Mouse (Mus musculus) embryo, embryonic 11 days (tissue): Measurements from ENCODE around the gene Slc35e3.
"Not testable (repeated sequence)": the region's sequence is repeated elsewhere in the genome, so short reads cannot be mapped to it uniquely, and the experiment has no call there.

Source experiments
- DNase-seq: peaks from one replicate; pipeline ENCODE4 v3.0.0-alpha.2; 2015

The Slc35e3 gene

DNA sequence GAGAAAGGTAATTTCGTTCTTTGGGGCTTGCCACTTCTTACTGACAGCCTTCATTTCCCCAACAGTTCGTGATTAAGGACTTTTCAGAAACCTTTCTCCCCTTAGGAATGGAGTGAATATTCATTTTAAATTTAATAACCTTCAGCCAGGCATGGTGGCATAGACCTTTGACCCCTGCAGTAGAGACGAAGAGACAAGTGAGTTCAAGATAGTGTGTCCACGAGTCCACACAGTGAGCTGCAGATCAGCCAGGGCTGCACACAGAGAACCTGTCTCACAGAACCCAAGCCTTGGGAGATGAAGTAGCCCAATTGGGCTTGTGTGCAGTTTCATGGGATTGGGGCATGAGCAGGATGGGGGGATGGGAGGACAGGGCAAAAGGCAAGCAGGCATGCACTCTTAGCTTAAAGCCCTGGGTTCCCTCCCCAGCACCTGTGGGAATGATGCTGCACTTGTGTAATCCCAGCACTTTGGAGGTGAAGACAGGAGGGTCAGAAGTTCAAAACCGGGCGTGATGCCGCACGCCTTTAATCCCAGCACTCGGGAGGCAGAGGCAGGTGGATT is 33.9 kb downstream of the Slc35e3 start:
- no peak for DNase-seq

DNA sequence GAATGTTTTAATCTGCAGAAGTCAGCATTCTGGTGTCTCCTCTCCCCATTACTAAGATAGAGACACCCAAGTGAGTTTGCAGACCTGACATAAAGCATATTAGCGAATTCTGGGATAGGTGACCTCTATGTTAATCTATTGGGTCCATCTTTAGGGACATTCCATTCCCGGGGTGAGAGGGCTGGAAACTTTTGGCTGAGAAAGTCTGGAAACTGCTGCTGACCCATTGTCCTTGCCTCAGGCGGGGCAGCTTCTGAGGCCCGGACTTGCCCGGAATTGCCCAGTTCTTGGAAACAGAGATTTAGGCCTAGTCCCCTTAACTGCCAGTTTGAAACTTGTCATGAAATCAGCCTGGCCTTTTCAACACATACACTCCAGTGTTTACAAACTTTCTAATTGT is 34.8 kb downstream of the Slc35e3 start:
- DNase-seq: no peak

DNA sequence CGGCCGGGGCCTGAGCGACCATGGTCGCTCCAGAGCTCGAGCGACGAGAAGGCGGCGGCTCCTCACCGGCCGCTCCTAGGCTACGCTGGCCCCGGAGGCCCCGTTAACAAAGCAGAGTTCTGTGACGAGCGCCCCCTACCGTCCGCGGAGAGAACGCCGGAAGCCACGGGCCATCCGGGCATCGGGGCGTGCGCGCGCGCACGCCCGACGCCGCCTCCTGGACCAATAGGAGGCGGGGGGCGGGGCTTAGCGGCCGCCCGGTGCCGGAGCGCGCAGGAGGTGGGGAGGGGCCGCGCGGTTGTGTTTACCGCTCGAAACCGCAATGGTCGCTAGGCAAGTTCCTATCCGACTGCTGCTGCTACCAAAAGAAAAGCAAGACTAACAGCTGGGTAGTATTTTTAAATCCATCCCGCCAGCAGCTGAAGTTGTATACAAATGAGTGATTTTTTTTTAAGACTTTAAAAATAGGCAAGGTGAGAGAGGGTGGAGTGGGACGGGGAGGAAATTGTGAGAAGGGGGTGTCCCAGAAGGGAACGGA is 35.5 kb downstream of the Slc35e3 start, which contains the start of gene Mdm2:
Mdm2 (minus strand) TSS at position 155 of the 538 bp plus-strand sequence.
- DNase-seq: peak; percentile 97

DNA sequence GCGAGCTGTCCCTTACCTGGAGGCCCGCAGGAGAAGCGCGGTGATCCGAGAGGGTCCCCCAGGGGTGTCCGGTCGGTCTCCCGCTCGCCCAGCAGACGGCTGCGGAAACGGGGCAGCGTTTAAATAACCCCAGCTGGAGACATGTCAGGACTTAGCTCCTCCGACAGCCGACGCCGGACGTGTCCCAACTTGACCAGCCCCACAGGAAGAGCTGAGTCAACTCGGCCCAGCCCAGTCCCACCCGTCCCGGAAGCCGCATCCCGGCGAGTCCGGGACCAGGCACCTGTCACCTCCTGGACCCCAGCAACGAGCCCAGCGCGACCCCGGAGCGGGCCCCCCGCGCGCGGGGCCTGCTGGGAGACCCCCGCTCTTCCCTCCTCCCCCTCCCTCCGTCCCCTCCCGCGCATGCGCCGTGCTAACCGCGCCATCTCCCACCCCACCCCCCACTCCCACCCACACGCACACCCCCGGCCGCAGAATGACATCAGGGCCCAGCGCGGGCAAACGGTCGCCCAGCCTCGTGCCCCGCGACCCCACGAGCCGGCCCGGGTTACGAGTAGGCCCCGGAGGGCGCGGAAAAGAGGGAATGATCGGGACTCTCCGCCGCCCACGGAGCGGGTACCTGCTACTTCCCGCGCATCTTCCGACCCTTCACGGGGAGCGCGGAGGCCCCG is 36.1 kb downstream of the Slc35e3 start:
- DNase-seq: peak; percentile 91

GRCm38 (mm10) chr10:117709326-117709830 is 36.8 kb downstream of the Slc35e3 start:
- DNase-seq: no peak

DNA sequence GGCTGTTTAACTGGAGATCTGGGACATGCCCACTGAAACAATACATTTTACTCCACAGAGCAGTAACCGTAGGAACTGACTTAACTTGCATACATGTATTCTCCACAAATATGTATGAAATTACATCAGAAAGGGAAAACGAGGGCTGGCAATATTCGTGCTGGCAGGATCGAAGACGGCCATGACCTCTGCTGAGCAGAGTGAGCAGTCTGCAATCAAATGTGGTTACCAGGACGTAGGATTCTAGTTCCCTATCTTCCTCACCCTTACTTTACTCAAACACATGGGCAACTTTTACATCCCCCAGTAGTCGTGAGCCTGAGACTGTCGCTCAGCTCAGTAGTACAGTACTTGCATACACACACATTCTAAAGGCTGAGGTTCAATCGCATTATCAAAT is 37.3 kb downstream of the Slc35e3 start:
- no peak for DNase-seq

DNA sequence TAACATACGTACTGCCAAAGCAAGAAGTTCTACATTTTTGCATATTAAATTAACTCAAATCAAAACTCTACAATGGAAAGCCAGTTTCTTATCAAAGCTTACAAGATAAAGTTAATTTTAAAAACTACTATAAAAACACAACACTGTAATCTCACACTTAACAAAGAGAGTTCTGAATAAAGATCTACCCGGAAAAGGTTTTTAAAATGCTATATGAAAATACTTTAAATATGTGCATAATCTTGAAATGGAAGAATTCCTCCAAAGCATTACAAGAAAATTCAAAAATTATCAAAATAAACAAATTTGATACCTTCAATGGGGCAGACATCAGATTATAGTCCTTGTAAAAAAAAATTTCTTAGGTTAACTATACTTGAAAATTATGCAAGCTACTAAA is 37.8 kb downstream of the Slc35e3 start:
- DNase-seq: no peak

GRCm38 (mm10) chr10:117707114-117707838 is 38.9 kb downstream of the Slc35e3 start:
- DNase-seq: no peak

DNA sequence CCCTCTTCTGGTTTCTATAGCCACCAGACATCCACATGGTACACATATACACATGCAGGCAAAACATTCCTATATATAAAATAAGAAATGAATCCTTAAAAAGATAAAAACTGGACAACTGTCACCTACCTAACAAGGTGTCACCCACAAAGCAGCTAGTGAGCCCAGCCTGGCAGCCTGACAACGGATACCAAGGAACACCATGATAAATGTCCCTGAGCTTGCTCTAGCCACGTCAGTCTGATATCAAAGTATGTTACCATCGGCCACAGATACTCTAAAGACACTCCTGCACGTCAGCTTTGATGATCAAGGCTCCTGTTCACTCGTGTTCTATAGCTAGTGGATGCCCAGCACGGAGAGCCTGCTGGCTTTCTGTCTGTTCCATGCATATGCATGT is 39.7 kb downstream of the Slc35e3 start:
- no peak for DNase-seq

DNA sequence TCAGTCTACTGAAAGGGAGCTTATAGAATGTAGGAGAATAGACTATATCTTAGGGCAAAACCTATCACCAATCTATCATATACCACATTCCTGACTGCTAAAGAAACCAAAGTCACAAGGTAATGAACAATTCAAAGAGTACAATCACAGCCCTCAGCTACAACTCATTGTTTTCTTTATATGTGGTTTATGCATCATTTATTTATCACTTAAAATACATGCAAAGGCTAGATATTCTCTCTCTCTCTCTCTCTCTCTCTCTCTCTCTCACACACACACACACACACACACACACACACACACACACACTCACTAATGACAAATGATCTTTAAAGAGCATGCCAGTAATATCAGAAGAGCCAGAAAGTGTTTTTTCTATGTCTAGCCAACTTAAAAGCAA is 40.4 kb downstream of the Slc35e3 start:
- DNase-seq: no peak

DNA sequence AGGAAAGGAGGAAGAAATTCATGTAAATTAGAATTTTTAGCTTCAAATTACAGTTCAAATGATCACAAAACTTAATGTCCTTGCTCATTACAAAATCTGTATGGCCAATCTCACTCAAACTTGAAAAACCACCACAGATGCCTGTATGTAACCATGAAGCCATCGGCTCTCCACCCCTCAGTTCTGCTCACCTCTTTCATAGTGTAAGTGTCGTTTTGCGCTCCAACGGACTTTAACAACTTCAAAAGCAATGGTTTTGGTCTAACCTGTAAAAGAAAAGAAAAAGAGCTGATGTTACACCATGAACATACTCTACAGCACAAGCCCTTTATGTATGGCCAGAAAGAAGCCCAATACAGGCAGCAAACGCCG is 41.2 kb downstream of the Slc35e3 start:
- DNase-seq: no peak

DNA sequence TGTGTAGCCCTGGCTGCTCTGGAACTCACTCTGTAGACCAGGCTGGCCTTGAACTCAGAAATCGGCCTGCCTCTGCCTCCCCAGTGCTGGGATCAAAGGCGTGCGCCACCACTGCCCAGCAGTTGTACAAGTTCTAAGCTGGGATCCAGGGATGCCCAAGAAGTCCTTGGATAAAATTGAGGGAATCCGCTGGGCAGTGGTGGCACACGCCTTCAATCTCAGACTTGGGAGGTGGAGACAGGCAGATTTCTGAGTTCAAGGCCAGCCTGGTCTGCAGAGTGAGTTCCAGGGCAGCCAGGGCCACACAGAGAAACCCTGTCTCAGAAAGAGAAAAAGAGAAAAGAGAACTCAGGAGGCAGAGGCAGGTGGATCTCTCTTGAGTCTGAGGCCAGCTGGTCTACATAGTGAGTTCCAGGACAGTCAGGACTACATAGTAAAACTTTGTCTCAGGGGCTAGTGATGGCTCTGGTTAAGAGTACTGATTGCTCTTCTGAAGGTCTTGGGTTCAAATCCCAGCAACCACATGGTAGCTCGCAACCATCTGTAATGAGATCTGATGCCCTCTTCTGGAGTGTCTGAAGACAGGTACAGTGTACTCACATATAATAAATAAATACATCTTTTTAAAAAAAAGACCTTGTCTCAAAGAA is 41.7 kb downstream of the Slc35e3 start:
- DNase-seq: not testable (repeated sequence)

- no peak for DNase-seq
These were observed 42.7 kb downstream of the Slc35e3 start for GRCm38 (mm10) chr10:117703506-117703905.

DNA sequence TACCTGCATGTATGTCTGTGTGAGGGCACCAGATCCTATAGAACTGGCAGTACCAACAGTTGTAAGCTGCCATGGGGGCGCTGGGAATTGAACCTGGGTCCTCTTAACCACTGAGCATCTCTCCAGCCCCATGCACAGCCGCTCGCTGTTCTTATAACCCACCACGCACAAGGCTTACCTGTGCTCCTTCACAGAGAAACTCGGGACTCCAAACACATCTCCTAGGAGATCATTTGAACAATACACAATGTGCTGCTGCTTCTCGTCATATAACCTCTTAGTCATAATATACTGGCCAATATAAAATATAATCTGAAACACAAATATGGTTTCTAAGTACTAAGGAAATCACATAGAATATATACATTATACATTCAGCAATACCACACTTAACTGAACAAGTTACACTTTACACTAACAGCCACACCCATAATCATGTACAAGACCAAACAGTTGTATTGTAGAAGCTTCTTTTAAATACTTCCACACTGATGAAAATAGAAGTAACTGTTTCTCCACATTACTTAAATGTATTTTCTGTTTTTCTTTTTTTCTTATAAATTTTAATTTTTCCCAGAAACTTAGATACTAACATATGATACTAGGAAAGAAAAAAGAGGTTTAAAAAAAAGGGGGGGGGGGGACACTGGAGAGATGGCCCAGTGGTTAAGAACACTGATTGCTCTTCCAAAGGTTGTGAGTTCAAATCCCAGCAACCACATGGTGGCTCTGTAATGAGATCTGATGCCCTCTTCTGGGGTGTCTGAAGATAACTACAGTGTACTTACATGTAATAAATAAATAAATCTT is 43.9 kb downstream of the Slc35e3 start:
- DNase-seq: no peak

DNA sequence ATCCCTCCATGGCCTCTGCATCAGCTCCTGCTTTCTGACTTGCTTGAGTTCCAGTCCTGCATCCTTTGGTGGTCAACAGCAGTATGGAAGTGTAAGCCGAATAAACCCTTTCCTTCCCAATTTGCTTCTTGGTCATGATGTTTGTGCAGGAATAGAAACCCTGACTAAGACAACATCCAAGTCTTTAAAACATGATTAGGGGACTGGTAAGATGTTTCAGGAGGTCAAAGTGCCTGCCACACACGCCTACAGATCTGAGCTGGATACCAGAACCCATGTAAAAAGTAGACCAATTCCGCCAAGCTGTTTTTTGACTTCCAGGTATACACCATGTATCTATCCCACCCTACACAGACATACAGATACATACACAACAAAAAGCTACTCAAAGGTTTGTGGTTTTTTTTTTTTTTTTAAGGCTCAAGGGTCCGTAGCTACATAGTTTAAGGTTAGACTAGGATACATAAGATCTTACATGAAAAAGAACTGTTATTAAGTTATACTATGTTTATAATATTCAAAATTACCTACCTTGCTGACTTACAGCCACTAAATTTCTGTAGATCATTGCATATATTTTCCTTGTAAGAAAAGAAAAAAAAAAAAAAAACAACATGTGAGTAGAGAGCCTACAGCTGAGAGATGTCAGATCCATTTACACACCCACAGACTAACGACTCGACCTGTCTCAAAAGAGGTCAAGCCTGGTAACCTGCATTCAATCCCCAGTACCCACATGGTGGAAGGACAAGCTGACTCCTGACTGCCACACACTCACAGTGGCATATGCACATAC is 44.9 kb downstream of the Slc35e3 start:
- no peak for DNase-seq

GRCm38 (mm10) chr10:117700450-117700849 is 45.7 kb downstream of the Slc35e3 start:
- DNase-seq: no peak

- DNase-seq: no peak
These were observed 46.3 kb downstream of the Slc35e3 start for GRCm38 (mm10) chr10:117699914-117700313.

- no peak for DNase-seq
These were observed 47.6 kb downstream of the Slc35e3 start for GRCm38 (mm10) chr10:117698313-117699138.

- DNase-seq: no peak
These were observed 48.5 kb downstream of the Slc35e3 start for GRCm38 (mm10) chr10:117697561-117698115.
